Mouse (Mus musculus) testis, postnatal 10 days (tissue): ENCODE measurements around the gene Bbof1.

Source experiments
- DNase-seq: peaks from one replicate; pipeline ENCODE4 v3.0.0; 2021; ENCODE audit warnings: low spot score

Bbof1 gene

GRCm38 (mm10) chr12:84468701-84469100 is 59.8 kb downstream of the Bbof1 start:
- DNase-seq = no peak

- DNase-seq = no peak
Measured at GRCm38 (mm10) chr12:84478937-84479336, 70.1 kb downstream of the Bbof1 start.

- DNase-seq = no peak
Measured at GRCm38 (mm10) chr12:84481251-84481650, 72.4 kb downstream of the Bbof1 start.

GRCm38 (mm10) chr12:84482778-84483585 is 74.1 kb downstream of the Bbof1 start:
- no peak for DNase-seq

- no peak for DNase-seq
Measured at GRCm38 (mm10) chr12:84487324-84488056, 78.6 kb downstream of the Bbof1 start.
